Mouse (Mus musculus): Measurements from ENCODE around the gene Spata33. TPM values are rescaled to one million over a fixed set of nuclear protein-coding genes. Genes with fewer than 3 reads are reported as not detected.
"Not testable (repeated sequence)": the region's sequence is repeated elsewhere in the genome, so short reads cannot be mapped to it uniquely, and the experiment has no call there.

The Spata33 gene
- polyA plus RNA-seq, 2 experiments: 0.08 to 0.21 TPM

DNA sequence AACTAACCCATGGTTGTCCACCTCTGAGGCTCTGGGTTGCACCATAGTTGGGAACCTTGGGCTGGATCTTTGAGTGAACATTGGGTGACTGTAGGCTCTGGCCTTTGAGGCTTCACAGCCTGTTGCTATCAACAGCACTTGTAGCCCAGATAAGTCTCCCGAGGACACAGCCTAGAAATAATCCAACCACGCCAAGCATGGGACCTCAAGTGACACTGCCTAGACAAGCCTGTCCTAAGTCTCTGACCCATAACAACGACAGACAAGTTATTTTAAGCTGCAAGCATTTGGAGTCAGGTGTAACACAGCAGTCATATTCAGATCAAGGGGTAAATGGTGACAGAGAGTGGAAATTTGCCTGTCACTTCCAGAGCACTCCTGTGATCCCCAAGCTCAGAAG, 2.8 kb downstream of the Spata33 start:
- no peak for TF ChIP-seq EP300 (IDR thresholded peaks at IDR 0.05; ENCODE audit: low read depth)
- no peak for TF ChIP-seq CTCF (IDR thresholded peaks at IDR 0.05; ENCODE audit: low read depth)
- Histone ChIP-seq H3K4me3 (ENCODE audit: insufficient read depth in 1 of 2, low read depth in 2 of 2, low read length in 2 of 2) (no peak overlapping the region), H3K27ac (no peak overlapping the region), H3K4me1 (replicated peaks; ENCODE audit: control insufficient read depth in 2 of 2, insufficient read depth in 2 of 2, low read length in 1 of 2) (peaks cover 12% of the 10 kb centered on the region in 2 experiments), H3K9ac (replicated peaks) (no peak overlapping the region), H3K4me2 (ENCODE audit: low read depth) (no peak overlapping the region), H3K27me3 (ENCODE audit: control insufficient read depth, insufficient read depth, low read length) (no peaks in the 10 kb centered on the region), H3K9me3 (ENCODE audit: control insufficient read depth, low read length) (no peaks in the 10 kb centered on the region), H3K36me3 (replicated peaks; ENCODE audit: control insufficient read depth, insufficient read depth, low read depth) (0 out of 2 replicates have a peak, but pooled peaks cover 1% of the 10 kb centered on the region)
- no peak for DNase-seq (ENCODE audit: low read depth in 3 of 3, low spot score in 3 of 3)
- ATAC-seq (ENCODE audit: insufficient read depth): no peak
- whole genome bisulfite sequencing (ENCODE audit: insufficient replicate concordance): 20% methylated on average over 3 of the region's 3 CpGs

DNA sequence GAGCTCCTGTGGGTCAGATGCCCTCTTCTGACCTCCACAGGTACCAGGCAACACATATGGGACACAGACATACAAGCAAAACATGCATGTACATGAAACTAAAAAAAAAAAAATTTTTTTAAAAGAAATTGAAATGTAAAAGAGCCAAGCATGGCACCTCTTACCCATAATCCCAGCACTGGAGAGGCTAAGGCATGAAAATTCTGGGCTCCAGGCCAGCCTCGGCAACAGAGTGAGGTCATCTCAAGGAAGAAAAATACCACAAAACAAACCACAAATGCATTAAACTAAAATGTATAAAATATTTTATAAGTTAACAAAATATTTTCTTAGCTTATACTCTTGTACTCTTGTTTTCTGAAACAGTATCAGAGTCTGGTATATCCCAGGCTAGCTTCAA, 8.3 kb downstream of the Spata33 start:
- WGBS (ENCODE audit: insufficient replicate concordance): 59% methylated on average over 1 of the region's 1 CpGs
- no peaks in the 10 kb centered on the region for H3K27me3 ChIP-seq (ENCODE audit: control insufficient read depth, insufficient read depth, low read length)
- no peaks in the 10 kb centered on the region for H3K36me3 ChIP-seq (replicated peaks; ENCODE audit: control insufficient read depth, insufficient read depth, low read depth)
- H3K4me3 ChIP-seq (ENCODE audit: insufficient read depth in 1 of 2, low read depth in 2 of 2, low read length in 2 of 2): no peak overlapping the region
- H3K27ac ChIP-seq: no peak overlapping the region
- H3K4me1 ChIP-seq (replicated peaks; ENCODE audit: control insufficient read depth in 2 of 2, insufficient read depth in 2 of 2, low read length in 1 of 2): peaks cover 7 to 11% of the 10 kb centered on the region in 2 experiments
- no peak overlapping the region for H3K9ac ChIP-seq (replicated peaks)
- no peak overlapping the region for H3K4me2 ChIP-seq (ENCODE audit: low read depth)
- no peaks in the 10 kb centered on the region for H3K9me3 ChIP-seq (ENCODE audit: control insufficient read depth, low read length)
- ATAC-seq (ENCODE audit: insufficient read depth): no peak
- TF ChIP-seq EP300 (IDR thresholded peaks at IDR 0.05; ENCODE audit: low read depth) (no peak), CTCF (IDR thresholded peaks at IDR 0.05; ENCODE audit: low read depth) (no peak)
- no peak for DNase-seq (ENCODE audit: low read depth in 3 of 3, low spot score in 3 of 3)

DNA sequence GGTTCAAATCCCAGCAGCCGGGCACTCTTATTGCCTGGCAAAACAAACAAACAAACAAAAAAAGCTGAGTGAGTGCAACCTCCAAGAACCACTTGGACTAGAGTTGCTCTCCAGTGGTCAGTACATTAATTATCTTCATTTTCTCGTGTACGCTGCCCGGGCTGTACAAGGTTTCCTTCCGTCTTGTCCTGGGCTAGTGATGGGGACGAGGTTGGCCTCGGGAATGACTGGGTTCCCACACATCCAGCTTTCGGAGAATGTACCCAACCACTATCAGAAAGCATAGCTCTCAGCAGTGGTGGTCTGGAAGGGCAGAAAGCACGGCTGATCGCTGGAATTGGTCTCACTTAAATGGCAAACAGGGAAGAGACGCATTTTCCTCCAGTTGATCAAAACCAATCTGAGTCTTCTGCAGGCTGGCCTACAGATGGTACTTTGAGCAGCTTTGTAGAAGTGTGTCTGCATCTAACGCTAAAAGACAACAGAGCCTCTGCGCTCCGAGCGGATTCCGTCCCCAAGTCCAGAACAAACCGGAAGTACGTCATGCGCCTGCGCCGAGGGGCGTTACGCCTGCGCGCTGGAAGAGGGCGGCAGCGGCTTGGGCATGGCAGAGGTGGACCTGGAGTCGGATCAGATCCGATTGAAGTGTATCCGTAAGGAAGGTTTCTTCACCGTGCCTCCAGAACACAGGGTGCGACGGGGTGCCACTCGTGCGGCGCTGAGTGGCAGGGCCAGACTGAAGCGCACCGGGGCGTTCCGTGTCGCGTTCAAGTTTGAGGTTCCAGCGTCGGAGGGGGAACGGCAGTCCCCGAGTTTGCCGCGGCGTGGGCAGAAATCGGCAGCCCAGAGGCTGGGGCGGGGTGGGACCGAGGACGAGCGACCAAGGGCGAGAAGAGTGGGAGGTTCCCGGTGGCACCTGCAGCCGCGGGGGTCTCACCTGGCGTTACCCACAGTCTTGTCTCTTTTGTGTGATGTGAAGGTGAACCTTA, 11.9 kb downstream of the Spata33 start, which contains the start of gene Cdk10:
Cdk10 (plus strand) TSS at position 565 of the 989 bp plus-strand sequence.
- TF ChIP-seq EP300 (IDR thresholded peaks at IDR 0.05; ENCODE audit: low read depth) (no peak), CTCF (IDR thresholded peaks at IDR 0.05; ENCODE audit: low read depth) (peak; percentile 21; the same call in 1 of the 2 replicates)
- DNase-seq (ENCODE audit: low read depth in 3 of 3, low spot score in 3 of 3) (peak; percentile 84 to 85 (median 84)), ATAC-seq (ENCODE audit: insufficient read depth) (peak; percentile 85)
- H3K4me3 ChIP-seq (ENCODE audit: insufficient read depth in 1 of 2, low read depth in 2 of 2, low read length in 2 of 2): peak within 1 kb of the TSS; percentile 87 to 91
- H3K9me3 ChIP-seq (ENCODE audit: control insufficient read depth, low read length): no peaks in the 10 kb centered on the region
- peak within 1 kb of the TSS; percentile 93 for H3K4me2 ChIP-seq (ENCODE audit: low read depth)
- H3K27ac ChIP-seq: peak within 1 kb of the TSS; percentile 71
- H3K9ac ChIP-seq (replicated peaks): peak within 1 kb of the TSS; percentile 82
- H3K4me1 ChIP-seq (replicated peaks; ENCODE audit: control insufficient read depth in 2 of 2, insufficient read depth in 2 of 2, low read length in 1 of 2): peaks cover 7 to 11% of the 10 kb centered on the region in 2 experiments
- H3K27me3 ChIP-seq (ENCODE audit: control insufficient read depth, insufficient read depth, low read length): no peaks in the 10 kb centered on the region
- WGBS (ENCODE audit: insufficient replicate concordance): 2% methylated on average over 59 of the region's 59 CpGs
- no peaks in the 10 kb centered on the region for H3K36me3 ChIP-seq (replicated peaks; ENCODE audit: control insufficient read depth, insufficient read depth, low read depth)

DNA sequence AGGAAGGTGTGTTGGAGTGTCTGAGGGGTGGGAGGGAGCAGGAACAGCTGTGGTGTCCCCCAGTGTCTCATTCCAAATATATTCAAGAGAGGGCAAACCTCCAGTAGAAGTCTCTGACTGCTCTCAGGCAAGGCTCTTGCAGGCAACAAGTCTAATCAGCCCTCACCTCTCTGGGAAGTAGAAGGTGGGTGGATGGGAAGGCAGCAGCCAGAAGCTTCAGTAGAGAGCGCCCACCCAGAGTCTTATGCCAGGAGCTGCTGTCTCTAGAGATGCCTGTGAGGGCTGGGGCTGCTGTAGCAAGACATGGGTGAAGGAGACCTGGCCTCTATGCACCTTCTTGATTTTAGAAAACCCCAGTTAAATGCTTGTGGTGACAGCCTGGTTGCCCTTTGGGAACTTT, 15.8 kb downstream of the Spata33 start:
- no peaks in the 10 kb centered on the region for H3K27me3 ChIP-seq (ENCODE audit: control insufficient read depth, insufficient read depth, low read length)
- H3K9ac ChIP-seq (replicated peaks): no peak overlapping the region
- no peak overlapping the region for H3K4me2 ChIP-seq (ENCODE audit: low read depth)
- no peak for TF ChIP-seq CTCF (IDR thresholded peaks at IDR 0.05; ENCODE audit: low read depth)
- TF ChIP-seq EP300 (IDR thresholded peaks at IDR 0.05; ENCODE audit: low read depth): no peak
- H3K9me3 ChIP-seq (ENCODE audit: control insufficient read depth, low read length): no peaks in the 10 kb centered on the region
- ATAC-seq (ENCODE audit: insufficient read depth): no peak
- peaks cover 7 to 11% of the 10 kb centered on the region in 2 experiments for H3K4me1 ChIP-seq (replicated peaks; ENCODE audit: control insufficient read depth in 2 of 2, insufficient read depth in 2 of 2, low read length in 1 of 2)
- whole genome bisulfite sequencing (ENCODE audit: insufficient replicate concordance): 93% methylated on average over 1 of the region's 1 CpGs
- no peak overlapping the region for H3K4me3 ChIP-seq (ENCODE audit: insufficient read depth in 1 of 2, low read depth in 2 of 2, low read length in 2 of 2)
- no peaks in the 10 kb centered on the region for H3K36me3 ChIP-seq (replicated peaks; ENCODE audit: control insufficient read depth, insufficient read depth, low read depth)
- DNase-seq (ENCODE audit: low read depth in 3 of 3, low spot score in 3 of 3): no peak
- no peak overlapping the region for H3K27ac ChIP-seq

DNA sequence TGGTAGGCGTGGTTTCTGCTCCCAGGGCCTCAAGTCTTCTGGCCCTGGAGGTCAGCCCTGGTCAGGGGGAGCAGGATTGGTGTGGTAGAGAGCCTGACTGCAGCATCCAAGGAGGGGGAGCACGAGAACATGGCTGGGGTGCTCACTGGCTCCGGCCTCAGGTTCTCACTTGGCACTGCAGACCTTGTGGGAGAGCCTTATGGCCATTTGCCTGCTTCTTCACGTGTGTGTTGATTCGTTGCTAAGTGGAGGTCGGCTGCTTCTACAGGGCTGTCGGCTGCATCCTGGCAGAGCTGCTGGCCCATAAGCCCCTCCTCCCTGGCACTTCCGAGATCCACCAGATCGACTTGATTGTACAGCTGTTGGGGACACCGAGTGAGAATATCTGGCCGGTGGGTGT, 17.7 kb downstream of the Spata33 start:
- 68% methylated on average over 9 of the region's 11 CpGs for WGBS (ENCODE audit: insufficient replicate concordance)
- H3K27ac ChIP-seq; H3K9me3 ChIP-seq (ENCODE audit: control insufficient read depth, low read length); H3K27me3 ChIP-seq (ENCODE audit: control insufficient read depth, insufficient read depth, low read length); DNase-seq (ENCODE audit: low read depth in 3 of 3, low spot score in 3 of 3); ATAC-seq (ENCODE audit: insufficient read depth); H3K4me2 ChIP-seq (ENCODE audit: low read depth); H3K4me1 ChIP-seq (replicated peaks; ENCODE audit: control insufficient read depth in 2 of 2, insufficient read depth in 2 of 2, low read length in 1 of 2); H3K4me3 ChIP-seq (ENCODE audit: insufficient read depth in 1 of 2, low read depth in 2 of 2, low read length in 2 of 2); H3K36me3 ChIP-seq (replicated peaks; ENCODE audit: control insufficient read depth, insufficient read depth, low read depth); H3K9ac ChIP-seq (replicated peaks): not testable (repeated sequence)

All from liver, embryonic 14.5 days (tissue).